Mouse (Mus musculus): ENCODE results near the gene Olfr1449. TPM values are rescaled to one million over a fixed set of nuclear protein-coding genes. Genes with fewer than 3 reads are reported as not detected.
"Not testable (repeated sequence)": the region's sequence is repeated elsewhere in the genome, so short reads cannot be mapped to it uniquely, and the experiment has no call there.

The Olfr1449 gene
- polyA plus RNA-seq (2015; fragmentation: Nextera tagmentation; extraction: Ambion mirVana): not detected in 2 replicates

- Histone ChIP-seq H3K4me2 (no peak within 1 kb of the TSS), H3K27me3 (no peaks in the 10 kb centered on the region), H3K36me3 (no peaks in the 10 kb centered on the region), H3K4me1 (no peaks in the 10 kb centered on the region), H3K9me3 (no peaks in the 10 kb centered on the region), H3K27ac (no peak within 1 kb of the TSS), H3K9ac (no peak within 1 kb of the TSS), H3K4me3 (no peak within 1 kb of the TSS)
- ATAC-seq (ENCODE audit: borderline replicate concordance, extremely low read depth, low FRiP score, low TSS enrichment): no peak
These were observed at the start of gene Olfr1449 for GRCm38 (mm10) chr19:12930540-12930939. TSS of gene Olfr1449 (plus strand) at chr19:12930840.

- Histone ChIP-seq H3K4me1 (no peaks in the 10 kb centered on the region), H3K9me3 (no peaks in the 10 kb centered on the region), H3K36me3 (no peaks in the 10 kb centered on the region), H3K27me3 (no peaks in the 10 kb centered on the region), H3K27ac (no peak within 1 kb of the TSS), H3K4me2 (no peak within 1 kb of the TSS), H3K4me3 (no peak within 1 kb of the TSS), H3K9ac (no peak within 1 kb of the TSS)
- 76% methylated on average over 2 of the region's 2 CpGs for WGBS
- no peak for ATAC-seq (ENCODE audit: borderline replicate concordance, extremely low read depth, low FRiP score, low TSS enrichment)
These were observed 47.1 kb upstream of the Olfr1449 start, which contains the start of gene Olfr1445 for GRCm38 (mm10) chr19:12883555-12883954. TSS of gene Olfr1445 (plus strand) at chr19:12883855.

GRCm38 (mm10) chr19:12893424-12893823 is 37.2 kb upstream of the Olfr1449 start, which contains the start of gene Olfr1446:
TSS of gene Olfr1446 (minus strand) at chr19:12893524.
- no peaks in the 10 kb centered on the region for H3K9me3 ChIP-seq
- H3K4me3 ChIP-seq: no peak within 1 kb of the TSS
- no peak for ATAC-seq (ENCODE audit: borderline replicate concordance, extremely low read depth, low FRiP score, low TSS enrichment)
- H3K27me3 ChIP-seq: no peaks in the 10 kb centered on the region
- H3K27ac ChIP-seq: no peak within 1 kb of the TSS
- WGBS: 64% methylated on average over 1 of the region's 1 CpGs
- no peak within 1 kb of the TSS for H3K4me2 ChIP-seq
- no peaks in the 10 kb centered on the region for H3K4me1 ChIP-seq
- no peaks in the 10 kb centered on the region for H3K36me3 ChIP-seq
- no peak within 1 kb of the TSS for H3K9ac ChIP-seq

GRCm38 (mm10) chr19:12903643-12904042 is 27.0 kb upstream of the Olfr1449 start, which contains the start of gene Olfr1447:
TSS of gene Olfr1447 (minus strand) at chr19:12903743.
- no peak for ATAC-seq (ENCODE audit: borderline replicate concordance, extremely low read depth, low FRiP score, low TSS enrichment)
- H3K4me1 ChIP-seq: no peaks in the 10 kb centered on the region
- WGBS: 90% methylated on average over 1 of the region's 1 CpGs

GRCm38 (mm10) chr19:12924319-12924718 is 6.3 kb upstream of the Olfr1449 start, which contains the start of gene Olfr1448:
TSS of gene Olfr1448 (minus strand) at chr19:12924419.
- Histone ChIP-seq H3K9me3 (no peaks in the 10 kb centered on the region), H3K27ac (no peak within 1 kb of the TSS), H3K36me3 (no peaks in the 10 kb centered on the region), H3K4me1 (no peaks in the 10 kb centered on the region), H3K4me2 (no peak within 1 kb of the TSS), H3K4me3 (no peak within 1 kb of the TSS), H3K9ac (no peak within 1 kb of the TSS), H3K27me3 (no peaks in the 10 kb centered on the region)
- ATAC-seq (ENCODE audit: borderline replicate concordance, extremely low read depth, low FRiP score, low TSS enrichment): no peak
- 59% methylated on average over 1 of the region's 1 CpGs for WGBS

More at GRCm38 (mm10) chr19:12903643-12904042, 27.0 kb upstream of the Olfr1449 start, which contains the start of gene Olfr1447:
- H3K36me3 ChIP-seq: no peaks in the 10 kb centered on the region
- no peak within 1 kb of the TSS for H3K4me3 ChIP-seq
- H3K9ac ChIP-seq: no peak within 1 kb of the TSS
- no peaks in the 10 kb centered on the region for H3K9me3 ChIP-seq
- H3K27ac ChIP-seq: no peak within 1 kb of the TSS
- H3K27me3 ChIP-seq: no peaks in the 10 kb centered on the region
- H3K4me2 ChIP-seq: no peak within 1 kb of the TSS

- Histone ChIP-seq H3K27me3 (no peaks in the 10 kb centered on the region), H3K4me2 (no peak within 1 kb of the TSS), H3K9ac (no peak within 1 kb of the TSS), H3K27ac (no peak within 1 kb of the TSS), H3K9me3 (no peaks in the 10 kb centered on the region), H3K4me3 (no peak within 1 kb of the TSS), H3K36me3 (no peaks in the 10 kb centered on the region), H3K4me1 (no peaks in the 10 kb centered on the region)
- 78% methylated on average over 1 of the region's 1 CpGs for WGBS
- no peak for ATAC-seq (ENCODE audit: borderline replicate concordance, extremely low read depth, low FRiP score, low TSS enrichment)
These were observed 19.3 kb downstream of the Olfr1449 start, which contains the start of gene Olfr1450 for GRCm38 (mm10) chr19:12949958-12950357. TSS of gene Olfr1450 (plus strand) at chr19:12950258.

- H3K4me1 ChIP-seq; H3K4me3 ChIP-seq; H3K4me2 ChIP-seq; H3K9ac ChIP-seq; H3K27ac ChIP-seq; H3K9me3 ChIP-seq; H3K27me3 ChIP-seq; H3K36me3 ChIP-seq; ATAC-seq (ENCODE audit: borderline replicate concordance, extremely low read depth, low FRiP score, low TSS enrichment): not testable (repeated sequence)
- WGBS: 78% methylated on average over 5 of the region's 5 CpGs
These were observed 39.4 kb downstream of the Olfr1449 start for GRCm38 (mm10) chr19:12970082-12970481.

Other genes with a start within 250 kb of the Olfr1449 start
- 0.14 TPM in 1 of 2 replicates, not detected in the other for gene Keg1, start 235.1 kb upstream of the Olfr1449 start, polyA plus RNA-seq (2015; fragmentation: Nextera tagmentation; extraction: Ambion mirVana)
- 1.2 and 1.3 TPM in 2 replicates for gene Cntf, start 165.2 kb upstream of the Olfr1449 start, polyA plus RNA-seq (2015; fragmentation: Nextera tagmentation; extraction: Ambion mirVana)
- gene Zfp91, start 134.7 kb upstream of the Olfr1449 start, polyA plus RNA-seq (2015; fragmentation: Nextera tagmentation; extraction: Ambion mirVana): 14.1 and 14.7 TPM in 2 replicates
- 1.7 and 2.5 TPM in 2 replicates for gene Lpxn, start 134.6 kb upstream of the Olfr1449 start, polyA plus RNA-seq (2015; fragmentation: Nextera tagmentation; extraction: Ambion mirVana)
- gene Gm5244, start 84.2 kb upstream of the Olfr1449 start, polyA plus RNA-seq (2015; fragmentation: Nextera tagmentation; extraction: Ambion mirVana): not detected in 2 replicates
- gene Olfr1444, start 73.6 kb upstream of the Olfr1449 start, polyA plus RNA-seq (2015; fragmentation: Nextera tagmentation; extraction: Ambion mirVana): not detected in 2 replicates
- gene Olfr1445, start 47.0 kb upstream of the Olfr1449 start, polyA plus RNA-seq (2015; fragmentation: Nextera tagmentation; extraction: Ambion mirVana): not detected in 2 replicates
- gene Olfr1446, start 37.3 kb upstream of the Olfr1449 start, polyA plus RNA-seq (2015; fragmentation: Nextera tagmentation; extraction: Ambion mirVana): not detected in 2 replicates
- gene Olfr1447, start 27.1 kb upstream of the Olfr1449 start, polyA plus RNA-seq (2015; fragmentation: Nextera tagmentation; extraction: Ambion mirVana): not detected in 2 replicates
- gene Olfr1448, start 6.4 kb upstream of the Olfr1449 start, polyA plus RNA-seq (2015; fragmentation: Nextera tagmentation; extraction: Ambion mirVana): not detected in 2 replicates
- not detected in 2 replicates for gene Olfr1450, start 19.4 kb downstream of the Olfr1449 start, polyA plus RNA-seq (2015; fragmentation: Nextera tagmentation; extraction: Ambion mirVana)
- not detected in 2 replicates for gene Olfr1451, start 64.2 kb downstream of the Olfr1449 start, polyA plus RNA-seq (2015; fragmentation: Nextera tagmentation; extraction: Ambion mirVana)
- gene Olfr1453, start 97.5 kb downstream of the Olfr1449 start, polyA plus RNA-seq (2015; fragmentation: Nextera tagmentation; extraction: Ambion mirVana): not detected in 2 replicates
- gene Olfr1454, start 129.8 kb downstream of the Olfr1449 start, polyA plus RNA-seq (2015; fragmentation: Nextera tagmentation; extraction: Ambion mirVana): not detected in 2 replicates
- not detected in 2 replicates for gene Olfr1457, start 167.1 kb downstream of the Olfr1449 start, polyA plus RNA-seq (2015; fragmentation: Nextera tagmentation; extraction: Ambion mirVana)
- not detected in 2 replicates for gene Olfr1458, start 175.9 kb downstream of the Olfr1449 start, polyA plus RNA-seq (2015; fragmentation: Nextera tagmentation; extraction: Ambion mirVana)
- gene Olfr1459, start 218.7 kb downstream of the Olfr1449 start, polyA plus RNA-seq (2015; fragmentation: Nextera tagmentation; extraction: Ambion mirVana): not detected in 2 replicates
- gene Olfr1461, start 232.2 kb downstream of the Olfr1449 start, polyA plus RNA-seq (2015; fragmentation: Nextera tagmentation; extraction: Ambion mirVana): not detected in 2 replicates

Data from lung, embryonic 15.5 days (tissue).